Mouse (Mus musculus) megakaryocyte-erythroid progenitor cell, adult 5-6 weeks (primary cell): Measurements from ENCODE around the gene Ift122. TPM values are rescaled to one million over a fixed set of nuclear protein-coding genes. Genes with fewer than 3 reads are reported as not detected.

ENCODE experiments used
- ATAC-seq: replicated peaks from 2 replicates; pipeline ENCODE4 v1.8.0; 2016; ENCODE audit warnings: mild to moderate bottlenecking, inconsistent platforms; ENCODE audit not compliant: severe bottlenecking, poor library complexity, low FRiP score, low TSS enrichment
- total RNA-seq, 2 experiments: library from RNA; stranded (forward) in 1 of 2; stranded (reverse) in 1 of 2; fragments of 200-1000, 215-1000 nt in 1 of 2; fragments of >200 nt in 1 of 2; fragmentation: Nextera tagmentation in 1 of 2; gene quantifications; 2 replicates each; pipeline ENCODE4 v1.2.3; 2014 to 2017

Gene Ift122
- total RNA-seq, 2 experiments from 2014 or later: 1.8 to 2.3 TPM

- no peak for ATAC-seq
Measured at GRCm38 (mm10) chr6:115954506-115955074, 101.3 kb downstream of the Ift122 start.

DNA sequence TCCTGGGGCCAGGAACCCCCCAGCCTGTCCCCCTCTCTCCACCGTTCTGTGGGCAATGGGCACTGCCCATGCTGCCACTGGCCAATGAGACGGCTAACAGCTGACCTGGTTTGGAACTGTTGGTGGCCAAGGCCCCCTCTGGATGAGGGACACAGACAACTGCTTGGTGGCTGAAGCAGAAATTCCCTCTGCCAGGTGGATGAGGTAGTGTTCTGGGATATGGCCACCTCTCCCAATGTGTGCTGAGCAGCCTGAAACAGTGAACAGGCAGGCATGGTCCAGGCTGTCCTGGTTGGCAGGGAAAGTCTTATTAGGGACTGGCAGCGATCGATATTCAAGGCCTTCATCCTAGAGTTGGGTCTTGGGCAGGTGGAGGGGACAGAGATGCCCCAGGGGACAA is 101.9 kb downstream of the Ift122 start:
- ATAC-seq: no peak

DNA sequence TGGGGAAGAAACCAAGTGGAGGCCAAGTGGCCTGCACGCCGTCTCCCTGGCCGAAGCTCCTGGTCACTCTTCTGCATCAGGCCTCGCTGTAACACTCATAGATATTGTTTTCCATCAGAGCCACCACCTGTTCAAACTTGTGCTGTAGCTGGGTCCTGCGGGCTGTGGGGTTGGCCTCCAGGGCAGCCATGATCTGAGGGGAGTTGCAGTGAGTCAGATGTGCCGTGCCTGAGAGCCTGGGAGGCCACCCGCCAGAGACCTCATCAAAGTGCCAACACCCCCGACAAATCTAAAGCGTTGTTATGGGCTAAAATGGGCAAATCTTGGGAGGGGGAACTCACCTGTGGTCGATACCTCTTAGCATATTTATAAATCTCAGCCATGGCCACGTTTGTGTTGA is 102.4 kb downstream of the Ift122 start:
- no peak for ATAC-seq

- no peak for ATAC-seq
Measured at GRCm38 (mm10) chr6:115956418-115956921, 103.2 kb downstream of the Ift122 start.

DNA sequence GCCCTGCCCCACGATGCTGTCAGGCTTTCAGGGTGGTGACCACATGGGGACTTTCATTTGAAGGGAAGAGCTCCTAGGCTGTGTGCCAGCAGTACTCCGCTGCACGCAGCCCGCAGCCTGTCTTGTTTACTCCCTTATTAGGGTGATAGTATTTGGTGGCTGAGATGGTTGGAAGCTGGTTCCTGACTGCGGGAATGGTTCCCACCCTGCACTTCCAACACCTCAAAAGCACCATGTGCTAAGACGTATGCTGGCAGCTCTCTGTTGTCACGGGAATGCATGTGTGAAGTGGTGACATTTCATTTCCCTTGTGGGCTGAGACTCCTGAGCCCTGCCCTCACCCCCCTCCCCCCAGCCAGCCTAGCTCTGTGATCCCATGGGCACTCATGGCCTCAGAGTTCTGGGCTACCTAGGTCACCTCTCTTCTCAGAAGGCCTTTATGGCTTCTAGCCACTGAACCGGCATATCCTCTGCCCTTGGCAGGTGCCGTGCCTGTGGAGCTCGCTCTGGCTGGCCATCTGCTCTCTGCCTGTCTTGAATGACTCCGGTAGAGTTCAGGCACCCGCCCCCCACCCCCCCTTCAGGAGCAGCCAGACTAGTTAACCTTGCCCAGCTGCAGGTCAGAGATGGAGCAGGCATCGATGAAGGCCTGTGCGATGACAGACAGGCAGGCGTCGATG is 103.8 kb downstream of the Ift122 start:
- no peak for ATAC-seq

DNA sequence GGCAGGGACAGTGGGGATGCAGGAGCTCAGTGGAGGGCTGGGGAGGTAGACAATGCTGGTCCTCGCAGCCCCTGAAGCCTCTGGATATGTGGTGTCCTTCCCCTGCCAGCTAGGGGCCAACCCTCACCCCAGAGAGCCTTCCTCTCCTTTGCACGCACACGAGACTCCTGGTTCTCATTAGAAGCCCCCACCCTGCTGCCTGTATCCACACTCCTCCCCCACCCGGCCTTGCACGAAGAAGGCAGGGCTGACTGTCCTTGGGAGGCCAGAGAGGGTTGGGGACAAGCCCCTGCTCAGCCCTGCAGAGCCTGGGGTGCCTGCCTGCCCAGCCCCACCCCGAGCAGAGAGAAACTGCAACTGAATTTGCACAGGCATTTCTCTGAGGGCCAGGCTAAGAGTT is 104.4 kb downstream of the Ift122 start:
- ATAC-seq: no peak

DNA sequence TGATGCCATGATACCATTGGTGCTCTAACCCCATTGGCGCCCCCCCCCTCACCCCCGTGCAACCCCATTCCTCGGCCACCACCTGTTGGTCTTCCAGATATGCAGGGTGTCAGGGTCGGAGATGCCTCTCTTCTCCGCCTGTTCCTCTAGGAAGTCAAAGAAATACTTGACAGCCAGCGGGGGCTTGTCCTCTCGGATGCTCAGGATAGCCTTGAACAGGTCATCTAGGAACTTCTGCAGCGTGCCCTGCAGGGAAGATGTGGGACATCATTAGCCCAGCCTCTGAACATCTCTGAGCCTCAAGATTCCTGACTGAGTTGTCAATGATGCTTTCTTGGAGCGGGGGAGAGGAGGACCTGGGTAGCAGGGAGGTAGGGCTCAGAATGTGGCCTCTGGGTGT is 105.2 kb downstream of the Ift122 start:
- ATAC-seq: no peak

DNA sequence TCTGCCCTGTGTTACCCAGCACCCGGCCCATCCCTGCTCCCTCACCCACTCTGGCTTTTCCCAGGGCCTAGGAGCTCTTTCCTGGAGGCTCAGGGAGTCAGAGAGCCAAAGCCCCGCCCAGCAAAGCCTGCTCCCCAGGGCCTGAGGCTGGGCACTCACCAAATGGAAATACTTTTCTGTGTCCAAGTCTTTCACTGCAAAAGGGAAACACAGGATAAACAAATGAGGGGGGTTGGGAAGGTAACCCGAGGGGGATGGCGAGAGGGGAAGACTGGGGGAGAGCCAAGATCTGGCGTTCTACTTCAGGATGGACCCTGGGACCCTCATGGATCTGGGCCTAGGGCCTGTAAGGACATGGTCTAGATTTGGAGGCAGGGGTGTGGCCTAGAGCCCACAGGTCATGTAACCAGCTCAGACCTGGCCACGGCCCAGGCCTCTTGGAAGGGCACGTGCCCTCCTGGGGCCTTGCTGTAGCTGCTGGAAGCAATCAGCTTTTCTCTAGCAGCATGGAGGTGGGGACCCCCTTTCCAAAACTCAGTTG is 106.0 kb downstream of the Ift122 start:
- ATAC-seq: no peak

DNA sequence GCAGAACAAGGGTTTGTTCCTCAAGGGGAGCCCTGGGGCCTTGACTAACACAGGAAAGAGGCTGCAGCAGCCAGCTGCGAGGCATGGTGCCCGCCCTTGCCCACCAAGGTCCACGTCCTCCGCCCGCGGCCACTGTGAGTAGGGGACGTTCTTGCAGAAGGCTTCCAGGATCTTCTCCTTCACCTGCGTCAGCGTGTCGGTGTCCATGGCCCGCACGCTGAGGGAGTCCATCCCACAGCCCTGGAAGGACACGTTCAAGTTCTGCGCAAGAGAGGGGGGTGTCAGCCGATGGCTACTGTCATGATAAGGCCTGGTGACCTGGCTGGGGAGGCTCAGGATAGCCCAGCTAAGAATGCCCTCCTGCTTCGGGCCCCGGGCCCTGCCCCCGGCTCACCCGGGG is 107.1 kb downstream of the Ift122 start:
- ATAC-seq: no peak

- ATAC-seq: no peak
Measured at GRCm38 (mm10) chr6:115961743-115962142, 108.5 kb downstream of the Ift122 start.

DNA sequence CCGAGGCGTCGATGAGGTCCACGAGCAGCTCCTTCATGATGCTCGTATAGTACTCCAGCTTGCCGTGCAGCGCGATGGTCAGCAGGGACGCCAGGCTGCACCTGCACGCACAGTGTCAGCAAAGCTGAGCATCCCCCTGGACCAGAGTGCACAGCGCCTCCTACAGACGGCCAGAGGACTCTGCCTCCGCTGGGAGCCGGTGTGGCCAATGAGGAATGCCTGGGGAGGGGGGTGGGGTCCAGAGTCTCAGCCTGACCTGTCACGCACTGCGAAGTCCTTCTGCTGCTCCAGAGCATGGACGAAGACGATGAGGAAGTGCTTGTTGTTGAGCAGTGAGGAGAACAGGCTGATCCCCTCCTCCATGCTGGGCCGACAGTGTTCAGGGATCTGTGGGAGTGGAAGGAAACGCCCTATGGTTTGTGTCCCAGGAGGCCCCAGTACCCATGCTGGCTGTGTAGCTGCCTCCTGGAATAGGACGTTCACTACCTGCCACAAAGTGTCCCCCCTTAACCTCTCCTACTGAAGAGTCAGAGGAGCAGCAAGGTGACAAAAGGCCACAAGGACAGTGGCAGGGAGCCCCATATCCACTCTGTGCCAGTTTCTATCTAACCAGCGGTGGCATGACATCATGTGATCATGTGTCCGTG is 109.3 kb downstream of the Ift122 start:
- ATAC-seq: no peak

- ATAC-seq: no peak
Measured at GRCm38 (mm10) chr6:115963656-115964055, 110.4 kb downstream of the Ift122 start.

DNA sequence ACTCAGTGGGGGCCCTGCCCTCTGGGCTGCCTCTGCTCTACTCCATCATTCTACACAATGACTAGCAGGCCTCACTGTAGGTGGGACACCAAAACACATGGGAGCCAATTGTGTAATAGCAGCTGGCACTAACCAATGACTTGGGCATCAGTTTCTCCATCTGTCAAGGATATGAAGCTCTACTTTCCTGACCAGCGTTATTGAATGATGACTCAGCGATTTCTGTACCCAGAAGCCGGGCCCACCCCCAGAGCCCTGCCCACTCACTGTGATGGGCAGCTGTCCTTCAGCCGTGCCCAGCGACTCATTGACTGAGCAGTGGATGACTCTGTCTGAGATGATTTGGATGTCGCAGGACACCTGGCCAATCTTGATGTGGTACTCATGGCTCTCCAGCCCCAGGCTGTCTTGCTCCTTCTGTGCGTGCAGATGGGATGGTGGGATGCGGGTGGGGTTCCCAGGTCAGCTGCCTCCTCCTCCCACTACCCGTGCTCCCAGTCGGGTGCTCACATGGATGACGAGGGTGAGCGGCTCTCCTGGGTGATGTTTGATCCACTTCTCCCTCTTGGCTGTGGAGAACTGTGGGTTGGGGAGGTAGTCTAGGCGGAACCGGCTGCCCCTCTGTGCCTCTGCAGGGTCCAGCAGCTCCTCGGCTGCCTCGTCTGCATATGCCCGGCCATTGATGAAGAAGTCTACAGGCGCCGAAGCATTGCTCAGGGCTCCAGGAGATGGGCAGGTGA is 113.1 kb downstream of the Ift122 start:
- ATAC-seq: no peak

DNA sequence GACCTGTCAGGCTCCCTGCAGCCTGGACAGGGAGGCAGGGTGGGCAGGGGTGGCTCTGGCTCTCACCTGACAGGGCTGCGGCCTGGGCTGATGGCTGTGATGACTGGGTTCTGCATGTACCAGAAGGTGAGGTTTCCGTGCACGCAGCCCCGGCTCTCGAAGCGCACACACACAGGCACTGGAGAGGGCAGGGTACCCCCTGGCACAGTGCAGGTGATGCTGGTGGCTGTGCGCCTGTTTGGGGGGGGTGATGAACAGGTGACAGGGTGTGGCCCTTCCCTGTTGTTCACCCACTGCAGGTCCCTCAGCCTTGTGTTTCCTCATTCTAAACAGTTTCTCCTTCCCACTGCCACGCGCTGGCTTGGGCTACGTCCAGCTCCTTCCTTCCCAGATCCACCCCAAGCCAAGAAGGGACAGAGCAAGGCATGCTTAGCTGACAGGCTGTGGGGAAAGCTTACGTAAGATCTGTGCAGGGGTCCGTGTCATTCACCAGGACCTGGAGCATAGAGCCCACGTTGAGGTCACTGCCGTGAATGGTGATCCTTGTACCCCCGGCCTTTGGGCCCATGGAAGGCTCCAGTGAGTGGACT is 114.1 kb downstream of the Ift122 start:
- no peak for ATAC-seq

DNA sequence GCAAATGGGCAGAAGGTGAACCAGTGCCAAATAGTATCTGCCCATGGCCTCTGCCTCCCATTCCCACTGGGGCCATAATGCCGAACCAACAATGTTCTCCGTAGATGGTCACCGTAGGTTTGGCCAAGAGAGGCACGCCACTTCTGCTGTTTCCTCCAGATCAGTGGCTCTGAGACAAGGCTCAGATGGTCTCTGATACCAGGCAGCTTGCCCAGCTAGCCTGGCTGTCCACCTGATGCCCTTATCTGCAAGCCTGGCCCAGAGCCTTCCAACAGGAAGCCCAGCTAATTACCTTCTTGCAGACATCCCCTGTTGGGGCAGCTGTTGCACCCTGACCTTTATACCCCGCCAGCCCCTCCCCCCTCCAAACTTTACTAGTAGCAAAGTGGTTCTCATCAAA is 114.8 kb downstream of the Ift122 start:
- ATAC-seq: no peak

- ATAC-seq: no peak
Measured at GRCm38 (mm10) chr6:115968700-115969099, 115.4 kb downstream of the Ift122 start.

GRCm38 (mm10) chr6:115969103-115969502 is 115.8 kb downstream of the Ift122 start:
- ATAC-seq: no peak

DNA sequence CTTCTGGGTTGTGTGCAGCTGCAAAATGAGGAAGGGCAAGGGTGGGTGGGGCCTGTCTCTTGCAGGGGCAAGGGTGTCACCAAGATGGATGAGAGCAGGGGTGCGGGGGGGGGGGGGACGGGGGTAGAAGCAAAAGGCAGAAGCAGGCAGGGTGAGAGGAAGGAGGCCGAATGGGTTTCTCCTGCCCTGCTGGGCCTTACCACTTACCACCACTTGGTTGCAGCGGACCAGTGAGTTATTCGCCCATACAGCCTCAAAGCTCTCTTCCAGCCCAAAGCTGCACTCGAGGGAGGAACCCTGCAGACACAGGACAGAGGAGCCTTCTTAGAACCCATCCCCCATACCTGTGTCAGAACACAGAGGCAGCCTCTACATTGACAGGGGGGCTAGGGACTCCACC is 116.7 kb downstream of the Ift122 start:
- ATAC-seq: no peak

- no peak for ATAC-seq
Measured at GRCm38 (mm10) chr6:115971273-115972060, 118.2 kb downstream of the Ift122 start.
